12 mouse cellular contexts compared by ENCODE assay signal in the genomic region with DNA sequence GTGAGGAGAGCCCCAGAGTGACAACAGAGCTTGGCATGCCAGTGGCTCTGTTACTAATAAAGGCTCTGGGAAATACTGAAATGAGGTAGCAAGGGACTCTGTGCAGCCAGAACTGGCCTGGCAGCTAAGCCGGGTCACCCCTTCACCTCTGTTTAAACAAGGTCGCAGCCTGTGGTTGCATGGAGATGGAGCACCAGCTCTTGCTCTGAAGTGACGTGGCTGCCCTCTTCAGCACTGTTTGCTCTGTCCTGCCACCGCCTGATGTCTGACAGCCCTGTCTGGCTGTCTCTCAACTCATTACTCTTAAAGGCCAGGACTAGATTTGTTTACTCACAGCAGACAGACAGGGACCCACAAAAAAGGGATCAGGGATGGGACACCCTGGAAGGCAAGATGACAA. TPM values are rescaled to one million over a fixed set of nuclear protein-coding genes. Genes with fewer than 3 reads are reported as not detected.
A peak's percentile ranks its signal among the peaks of the same experiment; 100 is the strongest.
DNase-seq lines count a peak whose midpoint lies in the region; ATAC-seq and TF ChIP-seq lines count a peak whose summit lies in the region.
"Had no signal": no experiment of that assay in that cellular context is flagged by ENCODE, and none has a peak within 500 bp of the region (broad histone marks: within the 10 kb centered on the region; RNA-seq: fewer than 3 reads in every experiment).

No protein-coding gene starts in this region.

- H3K27me3 ChIP-seq in forebrain, embryonic 11.5 days (ENCODE audit: control insufficient read depth, insufficient read depth, low read length), result peaks cover 9% of the 10 kb centered on the region
- no peaks in the 10 kb centered on the region for H3K27me3 ChIP-seq in forebrain, embryonic 16.5 days (replicated peaks; ENCODE audit: control insufficient read depth, insufficient read depth, low read length)
- peaks cover 5% of the 10 kb centered on the region; the same call in 1 of the 2 replicates for H3K27me3 ChIP-seq in midbrain, embryonic 13.5 days
- H3K27me3 ChIP-seq in midbrain, embryonic 15.5 days (replicated peaks), result 0 out of 2 replicates have a peak, but pooled peaks cover 3% of the 10 kb centered on the region
- H3K27me3 ChIP-seq in liver, postnatal 0 days (ENCODE audit: insufficient read depth, low read length), result no peaks in the 10 kb centered on the region
- H3K27me3 ChIP-seq in stomach, postnatal 0 days (ENCODE audit: control insufficient read depth, insufficient read depth, low read length), result no peaks in the 10 kb centered on the region
- H3K27me3 ChIP-seq: embryonic facial prominence, embryonic 13.5 days had no signal

- H3K9ac ChIP-seq in forebrain, embryonic 11.5 days (ENCODE audit: low read length), result no peak overlapping the region; the same call in 1 of the 2 replicates
- H3K9ac ChIP-seq in forebrain, embryonic 16.5 days (replicated peaks; ENCODE audit: low read depth, low read length), result no peak overlapping the region
- H3K9ac ChIP-seq in midbrain, embryonic 13.5 days (replicated peaks), result no peak overlapping the region
- no peak overlapping the region for H3K9ac ChIP-seq in midbrain, embryonic 15.5 days
- no peak overlapping the region for H3K9ac ChIP-seq in liver, postnatal 0 days (replicated peaks)
- no peak overlapping the region for H3K9ac ChIP-seq in stomach, postnatal 0 days (ENCODE audit: low read length)
- H3K9ac ChIP-seq: embryonic facial prominence, embryonic 13.5 days had no signal

- peak overlapping the region; percentile 79 for H3K27ac ChIP-seq in forebrain, embryonic 11.5 days (ENCODE audit: low read depth, low read length)
- H3K27ac ChIP-seq in forebrain, embryonic 16.5 days (ENCODE audit: low read length), result no peak overlapping the region
- peak overlapping the region; percentile 70 for H3K27ac ChIP-seq in midbrain, embryonic 13.5 days
- H3K27ac ChIP-seq in midbrain, embryonic 15.5 days, result no peak overlapping the region
- peak overlapping the region; percentile 60 for H3K27ac ChIP-seq in liver, postnatal 0 days (ENCODE audit: low read depth)
- no peak overlapping the region; the same call in 1 of the 2 replicates for H3K27ac ChIP-seq in stomach, postnatal 0 days (replicated peaks)
- H3K27ac ChIP-seq: embryonic facial prominence, embryonic 13.5 days had no signal

- WGBS in forebrain, embryonic 11.5 days, result 12% methylated on average over 4 of the region's 4 CpGs
- 39% methylated on average over 4 of the region's 4 CpGs for WGBS in forebrain, embryonic 16.5 days
- WGBS in midbrain, embryonic 13.5 days, result 9% methylated on average over 4 of the region's 4 CpGs
- 19% methylated on average over 4 of the region's 4 CpGs for WGBS in midbrain, embryonic 15.5 days
- WGBS in liver, postnatal 0 days (ENCODE audit: insufficient replicate concordance), result 54% methylated on average over 4 of the region's 4 CpGs
- WGBS in stomach, postnatal 0 days, result 28% methylated on average over 4 of the region's 4 CpGs

- no peak for DNase-seq in forebrain, embryonic 11.5 days (ENCODE audit: low spot score)
- peak; percentile 44 for DNase-seq in liver, postnatal 0 days
- DNase-seq in stomach, postnatal 0 days (ENCODE audit: low spot score), result no peak
- DNase-seq in urinary bladder, adult 2 months (ENCODE audit: low spot score), result no peak
- DNase-seq: B cell, adult 2 months; gastrocnemius, postnatal 14 days; kidney, adult 9 months had no signal

- peak; percentile 27; the same call in 1 of the 2 replicates for TF ChIP-seq CTCF in liver, postnatal 0 days (IDR thresholded peaks at IDR 0.05; ENCODE audit: low read depth)
- no peak for TF ChIP-seq CTCF in stomach, postnatal 0 days (IDR thresholded peaks at IDR 0.05; ENCODE audit: low read depth)

- no peak overlapping the region for H3K4me3 ChIP-seq in forebrain, embryonic 11.5 days (ENCODE audit: low read depth, low read length)
- H3K4me3 ChIP-seq in forebrain, embryonic 16.5 days (replicated peaks; ENCODE audit: low read length), result no peak overlapping the region
- H3K4me3 ChIP-seq in midbrain, embryonic 13.5 days (replicated peaks), result no peak overlapping the region
- H3K4me3 ChIP-seq in midbrain, embryonic 15.5 days, result no peak overlapping the region
- no peak overlapping the region for H3K4me3 ChIP-seq in liver, postnatal 0 days (ENCODE audit: low read depth, low read length)
- no peak overlapping the region for H3K4me3 ChIP-seq in stomach, postnatal 0 days (ENCODE audit: low read depth, low read length)
- H3K4me3 ChIP-seq: embryonic facial prominence, embryonic 13.5 days had no signal

- H3K9me3 ChIP-seq in forebrain, embryonic 11.5 days (ENCODE audit: control insufficient read depth, low read length), result no peaks in the 10 kb centered on the region
- no peaks in the 10 kb centered on the region for H3K9me3 ChIP-seq in forebrain, embryonic 16.5 days (ENCODE audit: control insufficient read depth, low read length)
- H3K9me3 ChIP-seq in midbrain, embryonic 13.5 days, result no peaks in the 10 kb centered on the region
- H3K9me3 ChIP-seq in midbrain, embryonic 15.5 days, result no peaks in the 10 kb centered on the region
- H3K9me3 ChIP-seq in liver, postnatal 0 days (ENCODE audit: low read length), result no peaks in the 10 kb centered on the region
- no peaks in the 10 kb centered on the region for H3K9me3 ChIP-seq in stomach, postnatal 0 days (ENCODE audit: control insufficient read depth, low read length)
- H3K9me3 ChIP-seq: embryonic facial prominence, embryonic 13.5 days had no signal

- peaks cover 29% of the 10 kb centered on the region for H3K4me1 ChIP-seq in forebrain, embryonic 11.5 days (replicated peaks; ENCODE audit: control insufficient read depth, insufficient read depth, low read length)
- peaks cover 18% of the 10 kb centered on the region for H3K4me1 ChIP-seq in forebrain, embryonic 16.5 days (replicated peaks; ENCODE audit: control insufficient read depth, insufficient read depth, low read length)
- peaks cover 41% of the 10 kb centered on the region for H3K4me1 ChIP-seq in midbrain, embryonic 13.5 days (replicated peaks)
- H3K4me1 ChIP-seq in midbrain, embryonic 15.5 days, result peaks cover 22% of the 10 kb centered on the region
- H3K4me1 ChIP-seq in liver, postnatal 0 days (ENCODE audit: insufficient read depth), result peaks cover 19% of the 10 kb centered on the region
- H3K4me1 ChIP-seq in stomach, postnatal 0 days (replicated peaks; ENCODE audit: control insufficient read depth, insufficient read depth), result peaks cover 9% of the 10 kb centered on the region

- peaks cover 2% of the 10 kb centered on the region; the same call in 1 of the 2 replicates for H3K36me3 ChIP-seq in forebrain, embryonic 11.5 days (ENCODE audit: control insufficient read depth, insufficient read depth, low read length)
- H3K36me3 ChIP-seq in forebrain, embryonic 16.5 days (ENCODE audit: control insufficient read depth, insufficient read depth), result no peaks in the 10 kb centered on the region
- peaks cover 25% of the 10 kb centered on the region for H3K36me3 ChIP-seq in midbrain, embryonic 13.5 days
- H3K36me3 ChIP-seq in midbrain, embryonic 15.5 days (replicated peaks), result no peaks in the 10 kb centered on the region
- H3K36me3 ChIP-seq in liver, postnatal 0 days (replicated peaks; ENCODE audit: insufficient read depth, low read length), result peaks cover 22% of the 10 kb centered on the region; the same call in 1 of the 2 replicates
- peaks cover 7% of the 10 kb centered on the region; the same call in 1 of the 2 replicates for H3K36me3 ChIP-seq in stomach, postnatal 0 days (ENCODE audit: control insufficient read depth, insufficient read depth, low read length)

- no peak for ATAC-seq in forebrain, embryonic 11.5 days (replicated peaks; ENCODE audit: low FRiP score)
- ATAC-seq in forebrain, embryonic 16.5 days, result no peak
- no peak for ATAC-seq in midbrain, embryonic 13.5 days
- ATAC-seq in midbrain, embryonic 15.5 days (replicated peaks), result no peak
- peak; percentile 88 for ATAC-seq in liver, postnatal 0 days
- ATAC-seq in stomach, postnatal 0 days (ENCODE audit: low FRiP score, low TSS enrichment), result peak; percentile 39; the same call in 1 of the 2 replicates
- ATAC-seq in CD4-positive, CD25-positive, alpha-beta regulatory T cell, adult 4 months, result no peak

- no peak for TF ChIP-seq EP300 in liver, postnatal 0 days (IDR thresholded peaks at IDR 0.05; ENCODE audit: low read depth)
- TF ChIP-seq EP300 in stomach, postnatal 0 days (optimal IDR thresholded peaks at IDR 0.05), result no peak

- no peak overlapping the region for H3K4me2 ChIP-seq in forebrain, embryonic 11.5 days (ENCODE audit: low read depth, low read length, severe bottlenecking)
- no peak overlapping the region for H3K4me2 ChIP-seq in forebrain, embryonic 16.5 days (ENCODE audit: low read length)
- no peak overlapping the region for H3K4me2 ChIP-seq in midbrain, embryonic 13.5 days (replicated peaks)
- H3K4me2 ChIP-seq in midbrain, embryonic 15.5 days, result no peak overlapping the region
- H3K4me2 ChIP-seq in liver, postnatal 0 days (ENCODE audit: low read depth, low read length), result no peak overlapping the region
- H3K4me2 ChIP-seq in stomach, postnatal 0 days (replicated peaks; ENCODE audit: low read depth), result no peak overlapping the region

RNA-seq across cellular contexts. Expression of a gene that starts 25.3 kb away (rescaled TPM):
- 26.1 and 27.8 TPM in 2 replicates for polyA plus RNA-seq in forebrain, embryonic 11.5 days (2014; fragmentation: Nextera tagmentation; extraction: Ambion mirVana)
- polyA plus RNA-seq in forebrain, embryonic 16.5 days (2015; fragmentation: Nextera tagmentation; extraction: Ambion mirVana), result 29.1 and 29.6 TPM in 2 replicates
- polyA plus RNA-seq in midbrain, embryonic 13.5 days (2015; fragmentation: Nextera tagmentation; extraction: Ambion mirVana), result 16.0 and 25.2 TPM in 2 replicates
- polyA plus RNA-seq in midbrain, embryonic 15.5 days (2015; fragmentation: Nextera tagmentation; extraction: Ambion mirVana), result 43.3 and 46.6 TPM in 2 replicates
- polyA plus RNA-seq in liver, postnatal 0 days (2015; fragmentation: Nextera tagmentation; extraction: Ambion mirVana), result 5.9 and 6.2 TPM in 2 replicates
- 14.6 and 17.9 TPM in 2 replicates for polyA plus RNA-seq in stomach, postnatal 0 days (2015; fragmentation: Nextera tagmentation; extraction: Ambion mirVana)
- polyA plus RNA-seq in CD4-positive, CD25-positive, alpha-beta regulatory T cell, adult 4 months (2017; shearing (Covaris generic)), result 1 to 10 TPM; 2.1 to 4.4 TPM
- polyA plus RNA-seq in urinary bladder, adult 2 months (2012; rRNA removed), result 23.6 and 36.5 TPM in 2 replicates

Comparison
In these comparisons a context has a peak if more than half of its experiments do, and no peak if none do; other contexts are left out.
1. H3K27ac ChIP-seq: peak in forebrain, embryonic 11.5 days (single experiment), midbrain, embryonic 13.5 days (single experiment) and liver, postnatal 0 days (single experiment); none in forebrain, embryonic 16.5 days (single experiment), midbrain, embryonic 15.5 days (single experiment) and stomach, postnatal 0 days (single experiment).
2. ATAC-seq: peak in liver, postnatal 0 days (single experiment) and stomach, postnatal 0 days (single experiment); none in forebrain, embryonic 11.5 days (single experiment), forebrain, embryonic 16.5 days (single experiment), midbrain, embryonic 13.5 days (single experiment), midbrain, embryonic 15.5 days (single experiment) and CD4-positive, CD25-positive, alpha-beta regulatory T cell, adult 4 months (single experiment).